In genomic region chr11:112298901-112299341, GRCm38 (mm10) we compare ENCODE assay signal across 14 mouse cellular contexts.
DNase-seq lines count a peak whose midpoint lies in the region; ATAC-seq and TF ChIP-seq lines count a peak whose summit lies in the region.
"Had no signal": no experiment of that assay in that cellular context is flagged by ENCODE, and none has a peak within 500 bp of the region (broad histone marks: within the 10 kb centered on the region; RNA-seq: fewer than 3 reads in every experiment).

No protein-coding gene starts in this region.

- H3K27ac ChIP-seq in limb, embryonic 13.5 days, result 0 out of 2 replicates have a peak overlapping the region, but pooled peaks have one; percentile 56
- no peak overlapping the region for H3K27ac ChIP-seq in limb, embryonic 10.5 days
- no peak overlapping the region for H3K27ac ChIP-seq in layer of hippocampus, adult 2 months
- no peak overlapping the region for H3K27ac ChIP-seq in intestine, embryonic 15.5 days
- H3K27ac ChIP-seq in forebrain, embryonic 15.5 days (replicated peaks), result no peak overlapping the region; the same call in 1 of the 2 replicates
- H3K27ac ChIP-seq: hindbrain, embryonic 15.5 days; kidney, postnatal 0 days had no signal

- H3K4me2 ChIP-seq in limb, embryonic 13.5 days (replicated peaks), result no peak overlapping the region
- H3K4me2 ChIP-seq in intestine, embryonic 15.5 days (replicated peaks), result no peak overlapping the region
- H3K4me2 ChIP-seq in forebrain, embryonic 15.5 days (replicated peaks), result no peak overlapping the region
- H3K4me2 ChIP-seq: hindbrain, embryonic 15.5 days had no signal

- no peaks in the 10 kb centered on the region for H3K9me3 ChIP-seq in limb, embryonic 13.5 days
- no peaks in the 10 kb centered on the region for H3K9me3 ChIP-seq in limb, embryonic 10.5 days (replicated peaks)
- no peaks in the 10 kb centered on the region for H3K9me3 ChIP-seq in intestine, embryonic 15.5 days
- no peaks in the 10 kb centered on the region for H3K9me3 ChIP-seq in forebrain, embryonic 15.5 days
- H3K9me3 ChIP-seq: hindbrain, embryonic 15.5 days had no signal

- no peak for DNase-seq in limb, embryonic 10.5 days (ENCODE audit: low spot score)
- peak; percentile 27 to 59 for DNase-seq in layer of hippocampus, adult 2 months (ENCODE audit: low spot score in 2 of 2)
- DNase-seq in left cerebral cortex, postnatal 14 days (ENCODE audit: low spot score in 2 of 2), result peak; percentile 39 to 57
- DNase-seq in telencephalon, adult 2 months (ENCODE audit: low read depth, low spot score), result peak; percentile 83
- DNase-seq in adrenal gland, postnatal 25 days, result no peak
- DNase-seq: B cell, adult 2 months; thymus, postnatal 25 days had no signal

- H3K4me3 ChIP-seq in limb, embryonic 13.5 days, result no peak overlapping the region
- H3K4me3 ChIP-seq in limb, embryonic 10.5 days, result no peak overlapping the region
- H3K4me3 ChIP-seq in layer of hippocampus, adult 2 months, result no peak overlapping the region
- H3K4me3 ChIP-seq in intestine, embryonic 15.5 days (replicated peaks), result no peak overlapping the region
- no peak overlapping the region for H3K4me3 ChIP-seq in forebrain, embryonic 15.5 days
- H3K4me3 ChIP-seq: hindbrain, embryonic 15.5 days had no signal

- WGBS in limb, embryonic 13.5 days, result 61% methylated on average over 5 of the region's 5 CpGs
- 88% methylated on average over 5 of the region's 5 CpGs for WGBS in limb, embryonic 10.5 days
- 78% methylated on average over 5 of the region's 5 CpGs for WGBS in intestine, embryonic 15.5 days
- 67% methylated on average over 5 of the region's 5 CpGs for WGBS in forebrain, embryonic 15.5 days

- H3K9ac ChIP-seq in limb, embryonic 13.5 days, result no peak overlapping the region
- H3K9ac ChIP-seq in intestine, embryonic 15.5 days, result no peak overlapping the region
- no peak overlapping the region for H3K9ac ChIP-seq in forebrain, embryonic 15.5 days (replicated peaks)
- H3K9ac ChIP-seq: hindbrain, embryonic 15.5 days had no signal

- no peaks in the 10 kb centered on the region for H3K36me3 ChIP-seq in limb, embryonic 13.5 days
- no peaks in the 10 kb centered on the region for H3K36me3 ChIP-seq in limb, embryonic 10.5 days
- H3K36me3 ChIP-seq in intestine, embryonic 15.5 days, result no peaks in the 10 kb centered on the region
- no peaks in the 10 kb centered on the region for H3K36me3 ChIP-seq in forebrain, embryonic 15.5 days
- H3K36me3 ChIP-seq: G1E; hindbrain, embryonic 15.5 days had no signal

- no peaks in the 10 kb centered on the region for H3K27me3 ChIP-seq in limb, embryonic 13.5 days
- H3K27me3 ChIP-seq in limb, embryonic 10.5 days (ENCODE audit: low read depth, poor library complexity, severe bottlenecking), result no peaks in the 10 kb centered on the region
- H3K27me3 ChIP-seq in intestine, embryonic 15.5 days (replicated peaks), result no peaks in the 10 kb centered on the region
- H3K27me3 ChIP-seq in forebrain, embryonic 15.5 days, result no peaks in the 10 kb centered on the region
- H3K27me3 ChIP-seq: hindbrain, embryonic 15.5 days had no signal

- ATAC-seq in limb, embryonic 13.5 days (ENCODE audit: low FRiP score, low read depth), result peak; percentile 81
- no peak for ATAC-seq in intestine, embryonic 15.5 days
- ATAC-seq in forebrain, embryonic 15.5 days (replicated peaks), result no peak
- ATAC-seq: activated CD4-positive, CD25-positive, alpha-beta regulatory T cell, adult 4 months had no signal

- intact Hi-C loops in left cerebral cortex, postnatal 14 days (cut with DNase I), result loop anchor here (10.0 kb wide), 1 partner anchor 166 kb away; no protein-coding TSS in a partner anchor

- H3K4me1 ChIP-seq in limb, embryonic 13.5 days, result 0 out of 2 replicates have a peak, but pooled peaks cover 13% of the 10 kb centered on the region
- no peaks in the 10 kb centered on the region; the same call in 1 of the 2 replicates for H3K4me1 ChIP-seq in limb, embryonic 10.5 days
- H3K4me1 ChIP-seq in intestine, embryonic 15.5 days (replicated peaks), result no peaks in the 10 kb centered on the region
- H3K4me1 ChIP-seq in forebrain, embryonic 15.5 days, result no peaks in the 10 kb centered on the region
- H3K4me1 ChIP-seq: hindbrain, embryonic 15.5 days had no signal

- no peak for TF ChIP-seq CTCF in layer of hippocampus, adult 2 months (conservative IDR thresholded peaks at IDR 0.05)

Comparison
In these comparisons a context has a peak if more than half of its experiments do, and no peak if none do; other contexts are left out.
1. DNase-seq: peak in layer of hippocampus, adult 2 months (2 of 2), left cerebral cortex, postnatal 14 days (2 of 2) and telencephalon, adult 2 months (single experiment); none in limb, embryonic 10.5 days (single experiment) and adrenal gland, postnatal 25 days (single experiment).